Mouse (Mus musculus) heart, embryonic 13.5 days (tissue): ENCODE measurements around the gene Serpinf1. TPM values are rescaled to one million over a fixed set of nuclear protein-coding genes. Genes with fewer than 3 reads are reported as not detected.

Experiments used
- ATAC-seq: fragments of 200-750 bp; cut with Nextera tagmentation; 2 replicates; pipeline ENCODE4 v1.8.0; 2017; ENCODE audit warnings: moderate TSS enrichment; ENCODE audit not compliant: insufficient number of reproducible peaks, low FRiP score, low TSS enrichment; ENCODE audit errors: extremely low read depth
- H3K27ac ChIP-seq: fragments of 300-500 bp; sonication (generic); replicated peaks from 2 replicates; pipeline ENCODE4 v1.5.1; 2015; ENCODE audit warnings: moderate library complexity, mild to moderate bottlenecking, inconsistent platforms
- H3K27me3 ChIP-seq: fragments of 300-500 bp; sonication (generic); replicated peaks from 2 replicates; pipeline ENCODE4 v1.6.1; 2015; ENCODE audit warnings: mild to moderate bottlenecking, inconsistent platforms
- H3K36me3 ChIP-seq: fragments of 300-500 bp; sonication (generic); 2 replicates; pipeline ENCODE4 v1.6.1; 2015; ENCODE audit warnings: mild to moderate bottlenecking, inconsistent platforms
- H3K4me1 ChIP-seq: fragments of 300-500 bp; sonication (generic); 2 replicates; pipeline ENCODE4 v1.6.1; 2015; ENCODE audit warnings: inconsistent platforms
- H3K4me2 ChIP-seq: fragments of 300-500 bp; sonication (generic); 2 replicates; pipeline ENCODE4 v1.6.1; 2015; ENCODE audit warnings: inconsistent platforms, mild to moderate bottlenecking, moderate library complexity
- H3K4me3 ChIP-seq: fragments of 300-500 bp; sonication (generic); 2 replicates; pipeline ENCODE4 v1.5.1; 2015; ENCODE audit warnings: moderate library complexity, mild to moderate bottlenecking, inconsistent platforms
- H3K9ac ChIP-seq: fragments of 300-500 bp; sonication (generic); 2 replicates; pipeline ENCODE4 v1.6.1; 2015; ENCODE audit warnings: inconsistent platforms, mild to moderate bottlenecking, moderate library complexity
- H3K9me3 ChIP-seq: fragments of 300-500 bp; sonication (generic); 2 replicates; pipeline ENCODE4 v1.6.1; 2016; ENCODE audit warnings: inconsistent platforms
- WGBS: fragments of 180-500 bp; shearing (Covaris S2); methylation state at CpG from one replicate; pipeline ENCODE4 v1.1.7; 2015; ENCODE audit warnings: mixed read lengths; 5-methylcytosine and 5-hydroxymethylcytosine counted together
- polyA plus RNA-seq: library from polyadenylated mRNA; unstranded; fragments of >200 nt; fragmentation: Nextera tagmentation; extraction: Ambion mirVana; gene quantifications from 2 replicates; pipeline ENCODE4 v1.2.1, GENCODE M21; 2015

The Serpinf1 gene
- polyA plus RNA-seq, 1 experiment from 2014 or later: 34.2 TPM

- H3K27me3 ChIP-seq: no peaks in the 10 kb centered on the region
- peak overlapping the region; percentile 76 for H3K9ac ChIP-seq
- peak overlapping the region; percentile 61 for H3K4me2 ChIP-seq
- H3K27ac ChIP-seq: no peak overlapping the region
- peak overlapping the region; percentile 47 for H3K4me3 ChIP-seq
- no peak for ATAC-seq
- no peaks in the 10 kb centered on the region for H3K36me3 ChIP-seq
- H3K9me3 ChIP-seq: no peaks in the 10 kb centered on the region
- peaks cover 18% of the 10 kb centered on the region for H3K4me1 ChIP-seq
- 40% methylated on average over 6 of the region's 6 CpGs for WGBS
Measured at GRCm38 (mm10) chr11:75421375-75422012, 1.0 kb downstream of the Serpinf1 start.

- Histone ChIP-seq H3K27me3 (no peaks in the 10 kb centered on the region), H3K9ac (0 out of 2 replicates have a peak overlapping the region, but pooled peaks have one; percentile 10), H3K36me3 (peaks cover 2% of the 10 kb centered on the region; the same call in 1 of the 2 replicates), H3K4me2 (peak overlapping the region; percentile 61; the same call in 1 of the 2 replicates), H3K4me1 (peaks cover 18% of the 10 kb centered on the region), H3K27ac (no peak overlapping the region), H3K4me3 (no peak overlapping the region), H3K9me3 (no peaks in the 10 kb centered on the region)
- no peak for ATAC-seq
- 59% methylated on average over 5 of the region's 5 CpGs for WGBS
Measured at GRCm38 (mm10) chr11:75420810-75421374, 1.6 kb downstream of the Serpinf1 start.

- Histone ChIP-seq H3K27me3 (no peaks in the 10 kb centered on the region), H3K9me3 (no peaks in the 10 kb centered on the region), H3K9ac (no peak overlapping the region), H3K4me3 (no peak overlapping the region), H3K36me3 (peaks cover 3% of the 10 kb centered on the region; the same call in 1 of the 2 replicates), H3K27ac (no peak overlapping the region), H3K4me2 (no peak overlapping the region), H3K4me1 (peaks cover 21% of the 10 kb centered on the region)
- no peak for ATAC-seq
- WGBS: 74% methylated on average over 7 of the region's 7 CpGs
Measured at GRCm38 (mm10) chr11:75420037-75420436, 2.5 kb downstream of the Serpinf1 start.

- Histone ChIP-seq H3K27me3 (no peaks in the 10 kb centered on the region), H3K9ac (no peak overlapping the region), H3K4me3 (no peak overlapping the region), H3K36me3 (peaks cover 6% of the 10 kb centered on the region; the same call in 1 of the 2 replicates), H3K27ac (no peak overlapping the region), H3K9me3 (no peaks in the 10 kb centered on the region), H3K4me2 (no peak overlapping the region), H3K4me1 (peaks cover 5% of the 10 kb centered on the region)
- 75% methylated on average over 13 of the region's 13 CpGs for WGBS
- ATAC-seq: no peak
Measured at GRCm38 (mm10) chr11:75415994-75416393, 6.5 kb downstream of the Serpinf1 start.

GRCm38 (mm10) chr11:75415096-75415495 is 7.4 kb downstream of the Serpinf1 start:
- 37% methylated on average over 7 of the region's 7 CpGs for WGBS
- Histone ChIP-seq H3K27ac (no peak overlapping the region), H3K9ac (no peak overlapping the region), H3K27me3 (no peaks in the 10 kb centered on the region), H3K9me3 (no peaks in the 10 kb centered on the region), H3K36me3 (peaks cover 13% of the 10 kb centered on the region; the same call in 1 of the 2 replicates), H3K4me3 (no peak overlapping the region), H3K4me1 (0 out of 2 replicates have a peak, but pooled peaks cover 4% of the 10 kb centered on the region), H3K4me2 (no peak overlapping the region)
- ATAC-seq: no peak

GRCm38 (mm10) chr11:75410591-75410990 is 11.9 kb downstream of the Serpinf1 start:
- no peak overlapping the region for H3K4me2 ChIP-seq
- H3K9me3 ChIP-seq: no peaks in the 10 kb centered on the region
- no peak overlapping the region for H3K9ac ChIP-seq
- H3K4me1 ChIP-seq: 0 out of 2 replicates have a peak, but pooled peaks cover 4% of the 10 kb centered on the region
- peaks cover 24% of the 10 kb centered on the region for H3K36me3 ChIP-seq
- ATAC-seq: no peak
- H3K27ac ChIP-seq: no peak overlapping the region
- no peak overlapping the region for H3K4me3 ChIP-seq
- 81% methylated on average over 7 of the region's 7 CpGs for WGBS
- no peaks in the 10 kb centered on the region for H3K27me3 ChIP-seq

GRCm38 (mm10) chr11:75409679-75410575 is 12.6 kb downstream of the Serpinf1 start:
- ATAC-seq: no peak
- Histone ChIP-seq H3K9me3 (no peaks in the 10 kb centered on the region), H3K27ac (no peak overlapping the region), H3K9ac (no peak overlapping the region), H3K4me1 (0 out of 2 replicates have a peak, but pooled peaks cover under 1% of the 10 kb centered on the region), H3K36me3 (peaks cover 24% of the 10 kb centered on the region), H3K4me3 (no peak overlapping the region), H3K27me3 (no peaks in the 10 kb centered on the region), H3K4me2 (no peak overlapping the region)
- WGBS: 75% methylated on average over 17 of the region's 17 CpGs

DNA sequence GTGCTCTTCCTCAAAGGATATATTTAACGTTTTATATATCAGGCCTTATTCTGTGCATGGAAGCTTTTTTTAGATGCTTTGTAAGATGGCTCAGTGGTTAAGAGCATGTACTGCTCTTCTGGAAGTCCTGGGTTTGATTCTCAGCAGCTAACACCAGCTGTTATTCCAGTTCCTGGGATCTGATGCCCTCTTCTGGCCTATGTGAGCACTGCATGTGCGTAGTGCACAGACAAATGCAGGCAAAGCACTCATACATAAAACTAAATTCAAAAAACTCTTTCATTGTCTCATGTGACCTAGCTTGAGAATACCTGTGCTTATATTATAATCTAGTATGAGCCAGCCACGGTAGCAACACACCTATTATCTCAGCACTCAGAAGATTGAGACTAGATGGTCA is 15.6 kb downstream of the Serpinf1 start:
- Histone ChIP-seq H3K4me1 (peaks cover 25% of the 10 kb centered on the region), H3K4me2 (no peak overlapping the region), H3K9me3 (no peaks in the 10 kb centered on the region), H3K9ac (no peak overlapping the region), H3K36me3 (peaks cover 22% of the 10 kb centered on the region), H3K4me3 (no peak overlapping the region), H3K27ac (no peak overlapping the region), H3K27me3 (no peaks in the 10 kb centered on the region)
- 39% methylated on average over 3 of the region's 3 CpGs for WGBS
- no peak for ATAC-seq

DNA sequence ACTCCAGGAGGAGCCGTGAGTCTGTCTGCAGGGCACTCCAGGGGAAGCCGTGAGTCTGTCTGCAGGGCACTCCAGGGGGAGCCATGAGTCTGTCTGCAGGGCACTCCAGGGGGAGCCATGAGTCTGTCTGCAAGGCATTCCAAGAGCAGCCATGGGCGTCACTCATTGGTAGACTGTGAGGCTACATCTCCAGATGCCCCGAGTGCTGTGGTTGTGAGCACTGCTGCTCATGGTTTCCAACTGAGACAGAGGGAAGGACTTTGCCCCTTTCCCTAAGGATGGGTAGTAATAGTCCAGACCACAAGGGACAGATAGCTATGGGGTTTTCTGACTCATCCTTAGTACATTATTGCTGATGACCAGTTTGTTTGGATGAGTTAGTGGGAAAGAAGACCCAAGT is 16.4 kb downstream of the Serpinf1 start:
- H3K4me3 ChIP-seq: no peak overlapping the region
- no peak overlapping the region for H3K9ac ChIP-seq
- H3K9me3 ChIP-seq: no peaks in the 10 kb centered on the region
- H3K36me3 ChIP-seq: peaks cover 25% of the 10 kb centered on the region
- peaks cover 25% of the 10 kb centered on the region for H3K4me1 ChIP-seq
- H3K4me2 ChIP-seq: no peak overlapping the region
- WGBS: 58% methylated on average over 4 of the region's 4 CpGs
- ATAC-seq: no peak
- H3K27ac ChIP-seq: no peak overlapping the region
- H3K27me3 ChIP-seq: no peaks in the 10 kb centered on the region

DNA sequence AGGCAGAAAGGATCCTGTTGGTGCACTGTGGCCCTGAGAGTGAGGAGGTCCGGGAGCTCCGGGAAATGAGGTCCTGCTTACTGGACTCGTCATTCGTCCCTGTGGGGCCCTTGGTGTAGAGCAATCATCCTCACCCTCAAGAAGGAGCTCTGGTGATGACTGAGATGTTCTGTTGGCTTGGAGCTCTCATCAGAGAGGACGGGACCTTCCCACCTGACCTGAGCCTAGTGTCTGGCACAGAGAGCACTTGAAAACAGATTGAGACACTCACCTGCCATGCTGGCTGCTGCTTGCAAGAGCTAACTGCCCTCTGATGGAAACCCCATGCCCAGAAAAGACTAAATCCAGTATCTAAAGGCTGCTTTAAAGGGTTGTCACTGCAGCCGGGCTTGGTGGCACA is 17.7 kb downstream of the Serpinf1 start:
- H3K4me3 ChIP-seq: no peak overlapping the region
- no peak overlapping the region for H3K9ac ChIP-seq
- no peak overlapping the region for H3K4me2 ChIP-seq
- no peak for ATAC-seq
- H3K9me3 ChIP-seq: no peaks in the 10 kb centered on the region
- 78% methylated on average over 6 of the region's 6 CpGs for WGBS
- no peaks in the 10 kb centered on the region for H3K27me3 ChIP-seq
- H3K27ac ChIP-seq: no peak overlapping the region
- H3K36me3 ChIP-seq: peaks cover 29% of the 10 kb centered on the region
- H3K4me1 ChIP-seq: peaks cover 25% of the 10 kb centered on the region
